12 mouse cellular contexts compared by ENCODE assay signal in the genomic region with DNA sequence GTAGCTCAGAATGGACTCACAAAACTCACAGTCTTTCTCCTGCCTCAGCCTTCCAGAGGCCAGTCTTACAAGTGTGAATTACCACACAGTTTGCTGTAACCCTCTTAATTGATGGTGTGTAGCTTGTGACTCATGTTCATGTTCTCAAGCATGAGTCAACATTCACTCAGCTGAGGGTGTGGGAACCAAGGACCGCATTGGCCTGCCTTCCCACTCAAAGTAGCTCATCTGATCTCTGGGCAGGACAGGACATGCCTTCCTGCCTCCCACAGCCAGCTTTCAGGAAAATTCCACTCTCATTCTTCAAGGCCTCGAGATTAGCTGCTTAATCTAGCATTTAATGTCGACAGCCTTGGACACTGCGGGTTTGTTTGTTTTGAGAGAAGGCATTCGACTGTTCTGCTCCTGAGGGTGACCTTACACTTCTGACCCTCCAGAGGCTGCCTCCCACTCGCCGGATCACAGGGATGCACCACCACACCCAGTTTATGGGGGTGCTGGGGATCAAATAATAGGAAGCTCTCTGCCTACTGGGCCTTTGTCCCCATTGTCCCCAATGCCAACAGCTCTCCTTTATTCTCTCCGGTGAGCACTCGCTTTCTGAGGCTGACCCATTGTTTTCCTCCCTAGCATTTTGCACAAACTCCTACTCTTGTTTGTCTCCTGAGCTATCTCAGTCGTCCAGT. TPM values are rescaled to one million over a fixed set of nuclear protein-coding genes. Genes with fewer than 3 reads are reported as not detected.
DNase-seq lines count a peak whose midpoint lies in the region; ATAC-seq lines count a peak whose summit lies in the region.
"Had no signal": no experiment of that assay in that cellular context is flagged by ENCODE, and none has a peak within 500 bp of the region (broad histone marks: within the 10 kb centered on the region; RNA-seq: fewer than 3 reads in every experiment).

No protein-coding gene starts in this region.

- H3K27ac ChIP-seq in intestine, embryonic 16.5 days (ENCODE audit: low read length) = no peak overlapping the region
- H3K27ac ChIP-seq: forebrain, embryonic 10.5 days; neural tube, embryonic 13.5 days had no signal

- no peak overlapping the region for H3K4me2 ChIP-seq in intestine, embryonic 16.5 days (ENCODE audit: low read depth, low read length)
- H3K4me2 ChIP-seq: heart, embryonic 11.5 days; lung, embryonic 14.5 days; neural tube, embryonic 13.5 days had no signal

- ATAC-seq in intestine, embryonic 16.5 days = peak; percentile 56; the same call in 1 of the 2 replicates

- H3K9ac ChIP-seq in intestine, embryonic 16.5 days (ENCODE audit: low read depth, low read length) = no peak overlapping the region
- H3K9ac ChIP-seq: lung, embryonic 14.5 days; neural tube, embryonic 13.5 days had no signal

- H3K4me3 ChIP-seq in intestine, embryonic 16.5 days (ENCODE audit: low read length) = no peak overlapping the region
- H3K4me3 ChIP-seq: forebrain, embryonic 10.5 days; neural tube, embryonic 13.5 days had no signal

- no peaks in the 10 kb centered on the region for H3K9me3 ChIP-seq in intestine, embryonic 16.5 days (ENCODE audit: control insufficient read depth, low read length)
- H3K9me3 ChIP-seq: forebrain, embryonic 10.5 days; neural tube, embryonic 13.5 days had no signal

- DNase-seq in urinary bladder, postnatal 14 days (ENCODE audit: low spot score) = peak; percentile 58
- DNase-seq in urinary bladder, adult 2 months (ENCODE audit: low spot score) = no peak
- peak; percentile 63 for DNase-seq in adrenal gland, adult 8-10 months
- DNase-seq in cerebellum, adult 18-20 months = no peak
- DNase-seq in layer of hippocampus, postnatal 36 days = no peak
- no peak for DNase-seq in left cerebral cortex, adult 11 months (ENCODE audit: low spot score)
- DNase-seq: kidney, adult 11 months; lung, embryonic 14.5 days had no signal

- H3K36me3 ChIP-seq in intestine, embryonic 16.5 days (ENCODE audit: control insufficient read depth, insufficient read depth, low read length) = no peaks in the 10 kb centered on the region
- H3K36me3 ChIP-seq: forebrain, embryonic 10.5 days; neural tube, embryonic 13.5 days had no signal

- H3K4me1 ChIP-seq in intestine, embryonic 16.5 days (ENCODE audit: control insufficient read depth, insufficient read depth, low read length) = no peaks in the 10 kb centered on the region
- H3K4me1 ChIP-seq: neural tube, embryonic 13.5 days had no signal

- H3K27me3 ChIP-seq in intestine, embryonic 16.5 days (replicated peaks; ENCODE audit: control insufficient read depth, insufficient read depth, low read length) = no peaks in the 10 kb centered on the region
- H3K27me3 ChIP-seq: neural tube, embryonic 13.5 days had no signal

- 51% methylated on average over 10 of the region's 10 CpGs for WGBS in intestine, embryonic 16.5 days

RNA-seq across cellular contexts. Expression of a gene that starts 6.5 kb away (rescaled TPM):
- polyA plus RNA-seq in urinary bladder, adult 2 months (2012; rRNA removed) = 20.5 and 31.6 TPM in 2 replicates
- 100 to 1,000 TPM in 2 of 4 experiments, 10 to 100 TPM in 2; 79.2 to 127 (median 99.1) TPM for total RNA-seq in adrenal gland, adult 8-10 months (2022)
- polyA plus RNA-seq in intestine, embryonic 16.5 days (2015; fragmentation: Nextera tagmentation; extraction: Ambion mirVana) = 17.6 and 21.0 TPM in 2 replicates
- total RNA-seq in layer of hippocampus, postnatal 36 days (2021) = 100 to 1,000 TPM; 101 to 109 TPM

Comparison
In these comparisons a context has a peak if more than half of its experiments do, and no peak if none do; other contexts are left out.
1. DNase-seq: peak in urinary bladder, postnatal 14 days (single experiment) and adrenal gland, adult 8-10 months (single experiment); none in urinary bladder, adult 2 months (single experiment), cerebellum, adult 18-20 months (0 of 2), layer of hippocampus, postnatal 36 days (0 of 2) and left cerebral cortex, adult 11 months (single experiment).